Mouse (Mus musculus) stomach, embryonic 14.5 days (tissue): ENCODE measurements around the gene Tcf3. TPM values are rescaled to one million over a fixed set of nuclear protein-coding genes. Genes with fewer than 3 reads are reported as not detected.
A peak's percentile ranks its signal among the peaks of the same experiment; 100 is the strongest.

Experiments used
- ATAC-seq: fragments of 200-750 bp; cut with Nextera tagmentation; 2 replicates; pipeline ENCODE4 v1.8.0; 2017; ENCODE audit warnings: low read depth, moderate TSS enrichment; ENCODE audit not compliant: insufficient number of reproducible peaks, insufficient read depth, low FRiP score
- H3K27ac ChIP-seq: fragments of 300-500 bp; sonication (generic); 2 replicates; pipeline ENCODE4 v1.5.1; 2014; ENCODE audit warnings: mild to moderate bottlenecking, low read length, moderate library complexity, mixed read lengths
- H3K27me3 ChIP-seq: fragments of 300-500 bp; sonication (generic); 2 replicates; pipeline ENCODE4 v1.6.1; 2014; ENCODE audit warnings: low read length, control low read depth, mixed read lengths; ENCODE audit not compliant: control insufficient read depth, insufficient read depth
- H3K36me3 ChIP-seq: fragments of 300-500 bp; sonication (generic); 2 replicates; pipeline ENCODE4 v1.6.1; 2014; ENCODE audit warnings: mild to moderate bottlenecking, control low read depth, low read length, moderate library complexity, mixed read lengths; ENCODE audit not compliant: control insufficient read depth, insufficient read depth
- H3K4me1 ChIP-seq: fragments of 300-500 bp; sonication (generic); 2 replicates; pipeline ENCODE4 v1.6.1; 2014; ENCODE audit warnings: low read length, control low read depth, mixed read lengths; ENCODE audit not compliant: control insufficient read depth, insufficient read depth
- H3K4me2 ChIP-seq: fragments of 300-500 bp; sonication (generic); replicated peaks from 2 replicates; pipeline ENCODE4 v1.6.1; 2014; ENCODE audit warnings: low read depth, low read length, control low read depth
- H3K4me3 ChIP-seq: fragments of 300-500 bp; sonication (generic); 2 replicates; pipeline ENCODE4 v1.5.1; 2014; ENCODE audit warnings: low read depth, low read length, control low read depth
- H3K9ac ChIP-seq: fragments of 300-500 bp; sonication (generic); replicated peaks from 2 replicates; pipeline ENCODE4 v1.6.1; 2014; ENCODE audit warnings: low read depth, mild to moderate bottlenecking, control low read depth, low read length, moderate library complexity, mixed read lengths
- H3K9me3 ChIP-seq: fragments of 300-500 bp; sonication (generic); 2 replicates; pipeline ENCODE4 v1.6.1; 2016; ENCODE audit warnings: low read depth, low read length, control low read depth; ENCODE audit not compliant: control insufficient read depth
- WGBS: fragments of 180-500 bp; shearing (Covaris S2); extraction: QIAGEN DNeasy Blood & Tissue Kit; methylation state at CpG from one replicate; pipeline ENCODE4 v1.1.7; 2014; 5-methylcytosine and 5-hydroxymethylcytosine counted together
- polyA plus RNA-seq: library from polyadenylated mRNA; unstranded; fragments of >200 nt; fragmentation: Nextera tagmentation; extraction: Ambion mirVana; gene quantifications from 2 replicates; pipeline ENCODE4 v1.2.1, GENCODE M21; 2014

Tcf3 gene
- polyA plus RNA-seq, 1 experiment from 2014 or later: 107 TPM

- no peaks in the 10 kb centered on the region for H3K9me3 ChIP-seq
- H3K27me3 ChIP-seq: no peaks in the 10 kb centered on the region
- H3K27ac ChIP-seq: no peak overlapping the region
- ATAC-seq: no peak
- WGBS: 90% methylated on average over 5 of the region's 5 CpGs
- peaks cover 59% of the 10 kb centered on the region for H3K36me3 ChIP-seq
- no peak overlapping the region for H3K4me2 ChIP-seq
- H3K4me3 ChIP-seq: no peak overlapping the region
- no peak overlapping the region for H3K9ac ChIP-seq
- peaks cover 13% of the 10 kb centered on the region for H3K4me1 ChIP-seq
These were observed 40.8 kb downstream of the Tcf3 start for GRCm38 (mm10) chr10:80392687-80393086.

DNA sequence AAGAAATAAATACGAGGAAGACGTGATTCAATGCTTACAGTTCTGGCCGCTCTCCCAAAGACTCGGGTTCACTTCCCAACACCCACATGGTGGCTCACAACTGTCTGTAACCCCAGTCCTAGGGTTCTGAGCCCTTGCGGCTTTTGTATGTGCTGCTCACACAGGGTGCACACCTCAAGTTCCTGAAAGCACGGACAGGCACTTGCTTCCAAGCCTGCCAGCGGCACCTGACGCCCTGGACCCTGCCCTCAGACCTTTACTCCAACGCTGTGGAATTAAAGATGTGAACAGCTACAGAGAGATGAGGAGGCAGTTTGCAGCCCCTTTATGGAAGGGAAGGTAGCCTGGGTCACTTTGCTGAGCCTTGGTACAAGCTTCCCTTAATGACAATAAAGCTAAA lies 42.8 kb downstream of the Tcf3 start:
- no peak overlapping the region for H3K9ac ChIP-seq
- ATAC-seq: no peak
- H3K36me3 ChIP-seq: peaks cover 57% of the 10 kb centered on the region
- H3K9me3 ChIP-seq: no peaks in the 10 kb centered on the region
- H3K4me3 ChIP-seq: no peak overlapping the region
- H3K4me1 ChIP-seq: peaks cover 3% of the 10 kb centered on the region; the same call in 1 of the 2 replicates
- no peak overlapping the region for H3K4me2 ChIP-seq
- 73% methylated on average over 9 of the region's 9 CpGs for whole genome bisulfite sequencing
- no peaks in the 10 kb centered on the region for H3K27me3 ChIP-seq
- no peak overlapping the region for H3K27ac ChIP-seq

DNA sequence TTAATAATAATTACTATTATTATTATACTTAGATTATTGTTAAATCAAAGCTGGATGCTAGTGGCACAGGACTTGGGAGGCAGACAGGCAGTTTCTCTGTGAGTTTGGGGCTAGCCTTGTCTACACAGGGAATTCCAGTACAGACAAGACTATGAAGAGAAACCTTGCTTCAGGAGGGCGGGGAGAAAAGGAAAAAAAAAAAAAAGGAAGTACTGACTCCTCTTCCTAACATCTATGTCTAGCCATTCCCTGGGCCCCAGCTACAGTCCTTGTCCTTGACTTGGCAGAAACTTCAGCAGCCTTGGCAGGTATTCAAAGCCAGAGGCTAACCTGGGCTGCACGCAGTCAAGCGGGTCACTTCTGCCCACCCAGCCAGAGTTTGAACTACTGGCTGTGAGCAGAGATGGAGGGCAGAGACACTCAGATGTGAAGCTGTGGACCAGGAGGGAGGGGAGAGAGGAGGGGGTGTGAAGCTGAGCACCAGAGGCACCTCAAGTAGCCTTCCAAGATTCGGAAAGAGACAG lies 44.2 kb downstream of the Tcf3 start:
- no peak for ATAC-seq
- 62% methylated on average over 4 of the region's 4 CpGs for WGBS
- no peak overlapping the region for H3K9ac ChIP-seq
- H3K36me3 ChIP-seq: peaks cover 48% of the 10 kb centered on the region
- no peak overlapping the region for H3K27ac ChIP-seq
- no peak overlapping the region for H3K4me2 ChIP-seq
- no peaks in the 10 kb centered on the region for H3K9me3 ChIP-seq
- peaks cover 16% of the 10 kb centered on the region for H3K4me1 ChIP-seq
- no peaks in the 10 kb centered on the region for H3K27me3 ChIP-seq
- H3K4me3 ChIP-seq: no peak overlapping the region

GRCm38 (mm10) chr10:80388731-80389130 lies 44.7 kb downstream of the Tcf3 start:
- no peak overlapping the region for H3K9ac ChIP-seq
- no peak for ATAC-seq
- H3K36me3 ChIP-seq: peaks cover 43% of the 10 kb centered on the region
- no peaks in the 10 kb centered on the region for H3K27me3 ChIP-seq
- no peaks in the 10 kb centered on the region for H3K9me3 ChIP-seq
- WGBS: 19% methylated on average over 2 of the region's 2 CpGs
- peaks cover 17% of the 10 kb centered on the region for H3K4me1 ChIP-seq
- H3K4me2 ChIP-seq: no peak overlapping the region
- H3K4me3 ChIP-seq: no peak overlapping the region
- no peak overlapping the region for H3K27ac ChIP-seq

GRCm38 (mm10) chr10:80387522-80387959 lies 45.9 kb downstream of the Tcf3 start, which contains the start of gene Mex3d:
Gene Mex3d (minus strand): TSS chr10:80387659.
- H3K9ac ChIP-seq: peak within 1 kb of the TSS; percentile 96
- WGBS: 2% methylated on average over 15 of the region's 61 CpGs
- H3K4me1 ChIP-seq: peaks cover 17% of the 10 kb centered on the region
- peak within 1 kb of the TSS; percentile 88 for H3K27ac ChIP-seq
- peak; percentile 46; the same call in 1 of the 2 replicates for ATAC-seq
- peak within 1 kb of the TSS; percentile 92 for H3K4me2 ChIP-seq
- H3K9me3 ChIP-seq: no peaks in the 10 kb centered on the region
- H3K27me3 ChIP-seq: no peaks in the 10 kb centered on the region
- H3K4me3 ChIP-seq: peak within 1 kb of the TSS; percentile 87
- H3K36me3 ChIP-seq: peaks cover 41% of the 10 kb centered on the region

- Histone ChIP-seq H3K27me3 (no peaks in the 10 kb centered on the region), H3K4me3 (peak overlapping the region; percentile 87), H3K4me2 (peak overlapping the region; percentile 88), H3K9ac (peak overlapping the region; percentile 96), H3K9me3 (no peaks in the 10 kb centered on the region), H3K27ac (peak overlapping the region; percentile 88), H3K4me1 (peaks cover 17% of the 10 kb centered on the region), H3K36me3 (peaks cover 40% of the 10 kb centered on the region)
- ATAC-seq: no peak
- under 1% methylated on average over 93 of the region's 94 CpGs for WGBS
These were observed 46.5 kb downstream of the Tcf3 start for GRCm38 (mm10) chr10:80386735-80387471.

- no peaks in the 10 kb centered on the region for H3K9me3 ChIP-seq
- WGBS: 2% methylated on average over 34 of the region's 34 CpGs
- H3K36me3 ChIP-seq: peaks cover 40% of the 10 kb centered on the region
These were observed 47.4 kb downstream of the Tcf3 start for GRCm38 (mm10) chr10:80385811-80386734.

GRCm38 (mm10) chr10:80385310-80385709 lies 48.1 kb downstream of the Tcf3 start:
- Histone ChIP-seq H3K4me3 (peak overlapping the region; percentile 87), H3K4me1 (peaks cover 17% of the 10 kb centered on the region), H3K4me2 (peak overlapping the region; percentile 88), H3K36me3 (peaks cover 41% of the 10 kb centered on the region), H3K9me3 (no peaks in the 10 kb centered on the region), H3K27ac (peak overlapping the region; percentile 88), H3K27me3 (no peaks in the 10 kb centered on the region), H3K9ac (peak overlapping the region; percentile 96)
- 18% methylated on average over 7 of the region's 7 CpGs for WGBS
- ATAC-seq: no peak

More at GRCm38 (mm10) chr10:80385811-80386734, 47.4 kb downstream of the Tcf3 start:
- Histone ChIP-seq H3K4me2 (peak overlapping the region; percentile 88), H3K4me3 (peak overlapping the region; percentile 87), H3K9ac (peak overlapping the region; percentile 96), H3K27ac (peak overlapping the region; percentile 88), H3K4me1 (peaks cover 17% of the 10 kb centered on the region), H3K27me3 (no peaks in the 10 kb centered on the region)
- peak; percentile 64 for ATAC-seq
